Mouse (Mus musculus): ENCODE data around the gene Paqr4. TPM values are rescaled to one million over a fixed set of nuclear protein-coding genes. Genes with fewer than 3 reads are reported as not detected.

The Paqr4 gene
- total RNA-seq, 2 experiments from 2014 or later, result 52.0 to 53.6 TPM

- peak in 1 of 2 experiments; percentile 57 for DNase-seq (ENCODE audit: low spot score in 2 of 2)
Measured at GRCm38 (mm10) chr17:23726758-23727142, 13.9 kb downstream of the Paqr4 start.

- DNase-seq (ENCODE audit: low spot score in 2 of 2), result peak; percentile 89 to 96
Measured at GRCm38 (mm10) chr17:23725999-23726757, 14.5 kb downstream of the Paqr4 start, which contains the start of gene Pkmyt1. Pkmyt1 (plus strand) TSS chr17:23726336.

GRCm38 (mm10) chr17:23725477-23725876, 15.2 kb downstream of the Paqr4 start:
- DNase-seq (ENCODE audit: low spot score in 2 of 2), result no peak

- DNase-seq (ENCODE audit: low spot score in 2 of 2), result no peak
Measured at GRCm38 (mm10) chr17:23722376-23723125, 18.1 kb downstream of the Paqr4 start, which contains the start of gene 1520401A03Rik. 1520401A03Rik (minus strand) TSS chr17:23722783.

GRCm38 (mm10) chr17:23721886-23722285, 18.8 kb downstream of the Paqr4 start:
- no peak for DNase-seq (ENCODE audit: low spot score in 2 of 2)

GRCm38 (mm10) chr17:23719455-23719854, 21.2 kb downstream of the Paqr4 start:
- no peak for DNase-seq (ENCODE audit: low spot score in 2 of 2)

- DNase-seq (ENCODE audit: low spot score in 2 of 2), result no peak
Measured at GRCm38 (mm10) chr17:23717003-23717402, 23.7 kb downstream of the Paqr4 start.

GRCm38 (mm10) chr17:23706212-23706611, 34.5 kb downstream of the Paqr4 start:
- DNase-seq (ENCODE audit: low spot score in 2 of 2), result peak; percentile 40 to 75

GRCm38 (mm10) chr17:23705525-23706104, 35.1 kb downstream of the Paqr4 start:
- no peak for DNase-seq (ENCODE audit: low spot score in 2 of 2)

- peak in 1 of 2 experiments; percentile 40 for DNase-seq (ENCODE audit: low spot score in 2 of 2)
Measured at GRCm38 (mm10) chr17:23704741-23705140, 35.9 kb downstream of the Paqr4 start.

GRCm38 (mm10) chr17:23703301-23703700, 37.4 kb downstream of the Paqr4 start:
- no peak for DNase-seq (ENCODE audit: low spot score in 2 of 2)

- DNase-seq (ENCODE audit: low spot score in 2 of 2), result peak; percentile 86 to 93
Measured at GRCm38 (mm10) chr17:23700079-23700478, 40.6 kb downstream of the Paqr4 start.

- DNase-seq (ENCODE audit: low spot score in 2 of 2), result no peak
Measured at GRCm38 (mm10) chr17:23699131-23700077, 41.3 kb downstream of the Paqr4 start.

- DNase-seq (ENCODE audit: low spot score in 2 of 2), result no peak
Measured at GRCm38 (mm10) chr17:23695801-23696200, 44.9 kb downstream of the Paqr4 start.

GRCm38 (mm10) chr17:23694491-23694890, 46.2 kb downstream of the Paqr4 start:
- DNase-seq (ENCODE audit: low spot score in 2 of 2), result no peak

Other genes starting within 250 kb of the Paqr4 start
- 1 to 10 TPM; 7.9 to 8.0 TPM for gene Zfp213, start 176.6 kb downstream of the Paqr4 start, total RNA-seq (2021)
- gene Zfp13, start 141.4 kb downstream of the Paqr4 start, total RNA-seq (2021), result 10 to 100 TPM; 28.0 to 29.6 TPM
- gene Zscan10, start 140.0 kb downstream of the Paqr4 start, total RNA-seq (2021), result not detected
- gene Mmp25, start 95.6 kb downstream of the Paqr4 start, total RNA-seq (2021), result under 1 TPM in 1 of 2 experiments, not detected in 1; 0.10 TPM
- gene Bicdl2, start 80.4 kb downstream of the Paqr4 start, total RNA-seq (2021), result not detected
- 100 to 1,000 TPM; 117 to 122 TPM for gene Hcfc1r1, start 67.3 kb downstream of the Paqr4 start, total RNA-seq (2021)
- gene Thoc6, start 67.0 kb downstream of the Paqr4 start, total RNA-seq (2021), result 10 to 100 TPM in 1 of 2 experiments, 1 to 10 TPM in 1; 8.8 to 10.0 TPM
- 1 to 10 TPM; 6.4 to 7.0 TPM for gene Tnfrsf12a, start 63.4 kb downstream of the Paqr4 start, total RNA-seq (2021)
- not detected for gene Cldn6, start 61.6 kb downstream of the Paqr4 start, total RNA-seq (2021)
- gene Cldn9, start 56.8 kb downstream of the Paqr4 start, total RNA-seq (2021), result not detected
- under 1 TPM in 1 of 2 experiments, not detected in 1; 0.33 TPM for gene 1520401A03Rik, start 18.1 kb downstream of the Paqr4 start, total RNA-seq (2021)
- gene Pkmyt1, start 14.5 kb downstream of the Paqr4 start, total RNA-seq (2021), result 1 to 10 TPM; 3.4 to 3.8 TPM
- gene Kremen2, start 5.0 kb upstream of the Paqr4 start, total RNA-seq (2021), result under 1 TPM; 0.30 to 0.52 TPM
- gene Flywch1, start 30.7 kb upstream of the Paqr4 start, total RNA-seq (2021), result 100 to 1,000 TPM; 390 to 405 TPM
- gene Flywch2, start 45.2 kb upstream of the Paqr4 start, total RNA-seq (2021), result 1 to 10 TPM; 8.6 to 8.7 TPM
- 100 to 1,000 TPM; 509 to 565 TPM for gene Srrm2, start 49.7 kb upstream of the Paqr4 start, total RNA-seq (2021)
- 100 to 1,000 TPM; 355 to 375 TPM for gene Elob, start 88.3 kb upstream of the Paqr4 start, total RNA-seq (2021)
- under 1 TPM in 1 of 2 experiments, not detected in 1; 0.41 TPM for gene Prss33, start 95.2 kb upstream of the Paqr4 start, total RNA-seq (2021)
- not detected for gene Prss32, start 103.0 kb upstream of the Paqr4 start, total RNA-seq (2021)
- gene Prss41, start 103.3 kb upstream of the Paqr4 start, total RNA-seq (2021), result 1 to 10 TPM in 1 of 2 experiments, under 1 TPM in 1; 0.89 to 2.4 TPM
- gene Prss21, start 127.2 kb upstream of the Paqr4 start, total RNA-seq (2021), result not detected
- not detected for gene Dcpp1, start 140.0 kb upstream of the Paqr4 start, total RNA-seq (2021)
- gene Dcpp2, start 140.0 kb upstream of the Paqr4 start, total RNA-seq (2021), result not detected
- gene Dcpp3, start 176.6 kb upstream of the Paqr4 start, total RNA-seq (2021), result not detected
- not detected for gene Sbp, start 200.8 kb upstream of the Paqr4 start, total RNA-seq (2021)
- gene Sbpl, start 214.4 kb upstream of the Paqr4 start, total RNA-seq (2021), result not detected
- not detected for gene Prss30, start 239.7 kb upstream of the Paqr4 start, total RNA-seq (2021)